Mouse (Mus musculus) ES-Bruce4 (cell line): ENCODE results near the gene Gm21983. TPM values are rescaled to one million over a fixed set of nuclear protein-coding genes. Genes with fewer than 3 reads are reported as not detected.
A peak's percentile ranks its signal among the peaks of the same experiment; 100 is the strongest.

Experiments
- H3K27ac ChIP-seq: 2 replicates; pipeline ENCODE4 v1.5.1; 2012; ENCODE audit warnings: low read length, inconsistent platforms; ENCODE audit not compliant: insufficient read depth
- H3K27me3 ChIP-seq: 2 replicates; pipeline ENCODE4 v1.6.1; 2012; ENCODE audit warnings: mild to moderate bottlenecking, low read length, inconsistent platforms; ENCODE audit not compliant: control insufficient read depth, poor library complexity, insufficient read depth, severe bottlenecking
- H3K36me3 ChIP-seq: 2 replicates; pipeline ENCODE4 v1.6.1; 2012; ENCODE audit warnings: inconsistent platforms, mild to moderate bottlenecking, low read length, moderate library complexity; ENCODE audit not compliant: control insufficient read depth, poor library complexity, insufficient read depth, severe bottlenecking
- H3K4me1 ChIP-seq: one replicate; pipeline ENCODE4 v1.8.1; 2011; ENCODE audit warnings: low read length; ENCODE audit not compliant: control insufficient read depth, insufficient read depth
- H3K4me3 ChIP-seq: 2 replicates; pipeline ENCODE4 v1.5.1; 2011; ENCODE audit warnings: low read depth, mild to moderate bottlenecking, low read length
- H3K9ac ChIP-seq: 2 replicates; pipeline ENCODE4 v1.6.1; 2012; ENCODE audit warnings: low read depth, mild to moderate bottlenecking, inconsistent platforms; ENCODE audit not compliant: poor library complexity, severe bottlenecking
- H3K9me3 ChIP-seq: replicated peaks from 2 replicates; pipeline ENCODE4 v1.6.1; 2012; ENCODE audit warnings: mild to moderate bottlenecking, low read length, inconsistent platforms; ENCODE audit not compliant: control insufficient read depth, poor library complexity, insufficient read depth, severe bottlenecking
- CTCF ChIP-seq: IDR thresholded peaks from one replicate; pipeline ENCODE4 v1.8.1; 2011; ENCODE audit warnings: low read depth, low read length
- EP300 ChIP-seq: IDR thresholded peaks from 2 replicates; pipeline ENCODE4 v1.6.1; 2011; ENCODE audit warnings: low read depth, low read length; ENCODE audit not compliant: insufficient read depth
- POLR2A ChIP-seq: IDR thresholded peaks from one replicate; pipeline ENCODE4 v1.8.1; 2011; ENCODE audit warnings: low read length; ENCODE audit not compliant: insufficient read depth
- polyA plus RNA-seq: library from polyadenylated mRNA; stranded (reverse); fragments of >200 nt; gene quantifications from 2 replicates; pipeline ENCODE4 v1.2.4, GENCODE M21; 2011; ENCODE audit warnings: low read depth; ENCODE audit not compliant: missing spikeins, insufficient read depth, insufficient read length

Gene Gm21983
- polyA plus RNA-seq, 1 experiment = not detected

DNA sequence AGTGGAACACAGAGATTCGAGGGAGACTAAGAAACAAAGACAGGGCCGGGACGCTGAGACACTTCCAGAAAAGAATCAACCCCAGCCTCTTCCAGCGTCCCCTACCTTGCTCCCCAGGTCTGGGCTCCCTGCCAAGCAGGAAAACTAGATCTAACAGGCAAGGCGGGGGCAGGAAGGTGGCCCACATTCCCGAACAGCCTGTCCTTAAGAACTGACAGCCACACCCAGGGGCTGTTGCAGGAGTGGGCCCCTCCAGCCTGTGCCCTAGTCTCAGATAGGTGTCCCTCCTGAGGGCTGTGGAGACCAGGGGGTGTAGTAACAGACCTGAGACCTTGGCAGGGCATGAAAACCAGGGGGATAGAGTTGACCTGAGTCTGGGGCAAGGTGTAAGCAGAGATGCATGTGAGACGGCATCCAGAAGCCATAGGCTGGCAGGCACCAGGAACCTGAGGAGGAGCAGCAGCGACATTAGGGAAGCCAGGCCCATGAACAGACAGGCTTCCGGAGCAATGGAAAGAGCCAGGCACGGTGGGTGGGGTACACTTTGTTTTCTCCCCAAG is 27.6 kb downstream of the Gm21983 start, which contains the start of gene Cyp2t4:
Gene Cyp2t4, plus strand, starts transcription at position 510 of the 560 bp plus-strand sequence.
- H3K9me3 ChIP-seq = no peaks in the 10 kb centered on the region
- no peak within 1 kb of the TSS for H3K4me3 ChIP-seq
- H3K36me3 ChIP-seq = no peaks in the 10 kb centered on the region
- H3K27ac ChIP-seq = no peak within 1 kb of the TSS
- H3K4me1 ChIP-seq = peaks cover 1% of the 10 kb centered on the region
- H3K27me3 ChIP-seq = no peaks in the 10 kb centered on the region
- no peak for TF ChIP-seq CTCF
- no peak for TF ChIP-seq EP300
- TF ChIP-seq POLR2A = no peak
- no peak within 1 kb of the TSS for H3K9ac ChIP-seq

GRCm38 (mm10) chr7:27136410-27136996 is 44.4 kb downstream of the Gm21983 start:
- Histone ChIP-seq H3K4me1 (no peaks in the 10 kb centered on the region), H3K9ac (no peak overlapping the region), H3K9me3 (peaks cover 6% of the 10 kb centered on the region; the same call in 1 of the 2 replicates), H3K27me3 (no peaks in the 10 kb centered on the region), H3K36me3 (no peaks in the 10 kb centered on the region), H3K27ac (no peak overlapping the region), H3K4me3 (no peak overlapping the region)
- TF ChIP-seq POLR2A (no peak), CTCF (no peak), EP300 (no peak)

- Histone ChIP-seq H3K4me1 (peaks cover 2% of the 10 kb centered on the region), H3K9ac (no peak overlapping the region), H3K4me3 (no peak overlapping the region), H3K27me3 (no peaks in the 10 kb centered on the region), H3K36me3 (no peaks in the 10 kb centered on the region), H3K9me3 (no peaks in the 10 kb centered on the region), H3K27ac (no peak overlapping the region)
- TF ChIP-seq POLR2A (no peak), EP300 (no peak), CTCF (no peak)
Observed at GRCm38 (mm10) chr7:27133757-27134156, 47.1 kb downstream of the Gm21983 start.

- Histone ChIP-seq H3K27me3 (no peaks in the 10 kb centered on the region), H3K36me3 (no peaks in the 10 kb centered on the region), H3K27ac (no peak overlapping the region), H3K4me1 (peaks cover 2% of the 10 kb centered on the region), H3K9ac (no peak overlapping the region), H3K4me3 (no peak overlapping the region), H3K9me3 (no peaks in the 10 kb centered on the region)
- TF ChIP-seq EP300 (no peak), POLR2A (no peak), CTCF (no peak)
Observed at GRCm38 (mm10) chr7:27133156-27133555, 47.7 kb downstream of the Gm21983 start.

DNA sequence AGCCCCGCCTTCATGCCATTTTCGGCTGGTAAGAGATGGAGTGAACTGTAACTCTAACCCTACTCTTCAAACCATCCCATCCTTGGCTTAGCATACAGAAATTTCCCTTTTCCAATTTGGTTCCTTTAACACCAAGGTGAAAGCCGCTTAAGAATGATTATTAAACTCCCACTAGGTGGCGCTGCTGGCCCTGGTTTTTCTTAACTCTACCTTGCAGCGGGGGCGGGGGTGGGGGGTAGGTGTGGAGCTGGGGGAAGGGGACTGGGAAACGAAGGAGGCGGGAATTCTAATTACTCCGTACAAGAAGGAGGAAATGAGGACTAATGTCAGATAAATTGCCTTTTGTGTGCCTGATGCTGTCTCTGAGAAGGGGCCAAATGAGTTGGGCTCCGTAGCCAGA is 48.3 kb downstream of the Gm21983 start:
- Histone ChIP-seq H3K36me3 (no peaks in the 10 kb centered on the region), H3K9ac (no peak overlapping the region), H3K27ac (no peak overlapping the region), H3K4me1 (peaks cover 2% of the 10 kb centered on the region), H3K27me3 (no peaks in the 10 kb centered on the region), H3K9me3 (no peaks in the 10 kb centered on the region), H3K4me3 (no peak overlapping the region)
- TF ChIP-seq CTCF = no peak
- no peak for TF ChIP-seq EP300
- TF ChIP-seq POLR2A = no peak

- H3K9ac ChIP-seq = no peak overlapping the region
- no peaks in the 10 kb centered on the region for H3K9me3 ChIP-seq
- H3K4me3 ChIP-seq = no peak overlapping the region
- no peaks in the 10 kb centered on the region for H3K27me3 ChIP-seq
- H3K4me1 ChIP-seq = peaks cover 2% of the 10 kb centered on the region
- no peak overlapping the region for H3K27ac ChIP-seq
- peak; percentile 43 for TF ChIP-seq CTCF
- no peak for TF ChIP-seq POLR2A
- H3K36me3 ChIP-seq = no peaks in the 10 kb centered on the region
Observed at GRCm38 (mm10) chr7:27131387-27131786, 49.5 kb downstream of the Gm21983 start.
